Mouse (Mus musculus): ENCODE measurements around the gene Uox. TPM values are rescaled to one million over a fixed set of nuclear protein-coding genes. Genes with fewer than 3 reads are reported as not detected.

The Uox gene
- polyA plus RNA-seq, 1 experiment from 2014 or later = 0.18 TPM

GRCm38 (mm10) chr3:146589523-146589922 is 19.3 kb downstream of the Uox start:
- Histone ChIP-seq H3K4me1 (replicated peaks) (no peaks in the 10 kb centered on the region), H3K9ac (no peak overlapping the region), H3K27me3 (no peaks in the 10 kb centered on the region), H3K36me3 (no peaks in the 10 kb centered on the region), H3K4me3 (no peak overlapping the region), H3K4me2 (no peak overlapping the region), H3K9me3 (no peaks in the 10 kb centered on the region), H3K27ac (replicated peaks) (peak overlapping the region; percentile 27)
- no peak for ATAC-seq (ENCODE audit: low FRiP score, low read depth)
- 82% methylated on average over 6 of the region's 6 CpGs for WGBS

DNA sequence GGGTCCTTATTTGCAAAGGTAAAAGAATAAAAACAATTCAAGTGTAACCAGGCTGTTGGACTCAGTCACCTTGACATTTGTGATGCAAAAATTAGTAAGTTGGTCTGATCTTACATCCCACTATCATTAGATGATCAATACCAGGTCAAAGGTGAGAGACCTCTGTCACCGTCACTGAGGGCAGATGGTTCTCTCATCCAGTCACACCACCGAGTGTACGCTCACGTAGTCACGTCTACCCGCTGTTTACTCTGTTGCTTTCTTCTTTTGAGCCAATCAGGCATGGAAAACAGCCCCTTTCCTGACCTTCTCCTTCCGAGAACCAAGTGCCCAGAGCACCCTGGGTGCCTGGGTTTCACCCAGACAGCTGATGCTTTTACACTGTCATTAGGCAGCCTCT is 20.9 kb downstream of the Uox start:
- Histone ChIP-seq H3K9me3 (no peaks in the 10 kb centered on the region), H3K36me3 (no peaks in the 10 kb centered on the region), H3K4me3 (no peak overlapping the region), H3K27me3 (no peaks in the 10 kb centered on the region), H3K4me1 (replicated peaks) (no peaks in the 10 kb centered on the region), H3K27ac (replicated peaks) (no peak overlapping the region), H3K9ac (no peak overlapping the region), H3K4me2 (no peak overlapping the region)
- 82% methylated on average over 7 of the region's 7 CpGs for WGBS
- no peak for ATAC-seq (ENCODE audit: low FRiP score, low read depth)

DNA sequence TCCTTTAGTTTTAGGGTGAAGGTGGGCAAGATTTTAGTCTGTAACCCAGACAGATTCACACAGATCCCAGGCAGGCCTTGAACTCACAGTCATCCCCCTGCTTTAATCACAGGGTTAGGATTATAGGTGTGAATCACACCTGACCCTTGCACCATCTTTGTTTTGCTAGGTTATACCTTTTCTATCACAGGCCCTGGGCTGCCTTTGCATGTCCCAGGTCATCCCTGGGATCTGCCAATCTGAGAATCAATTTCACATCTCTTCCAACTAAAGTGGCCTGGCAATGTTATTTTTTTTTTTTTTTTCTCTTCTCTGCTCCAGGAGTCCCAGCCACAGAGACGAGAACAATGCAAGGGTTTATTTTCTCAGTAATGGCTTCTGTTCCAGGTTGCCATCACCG is 21.4 kb downstream of the Uox start:
- no peaks in the 10 kb centered on the region for H3K4me1 ChIP-seq (replicated peaks)
- H3K36me3 ChIP-seq = no peaks in the 10 kb centered on the region
- no peaks in the 10 kb centered on the region for H3K27me3 ChIP-seq
- H3K9ac ChIP-seq = no peak overlapping the region
- no peak overlapping the region for H3K4me2 ChIP-seq
- H3K4me3 ChIP-seq = no peak overlapping the region
- no peaks in the 10 kb centered on the region for H3K9me3 ChIP-seq
- H3K27ac ChIP-seq (replicated peaks) = peak overlapping the region; percentile 51; the same call in 1 of the 2 replicates
- 60% methylated on average over 2 of the region's 2 CpGs for WGBS
- ATAC-seq (ENCODE audit: low FRiP score, low read depth) = no peak

DNA sequence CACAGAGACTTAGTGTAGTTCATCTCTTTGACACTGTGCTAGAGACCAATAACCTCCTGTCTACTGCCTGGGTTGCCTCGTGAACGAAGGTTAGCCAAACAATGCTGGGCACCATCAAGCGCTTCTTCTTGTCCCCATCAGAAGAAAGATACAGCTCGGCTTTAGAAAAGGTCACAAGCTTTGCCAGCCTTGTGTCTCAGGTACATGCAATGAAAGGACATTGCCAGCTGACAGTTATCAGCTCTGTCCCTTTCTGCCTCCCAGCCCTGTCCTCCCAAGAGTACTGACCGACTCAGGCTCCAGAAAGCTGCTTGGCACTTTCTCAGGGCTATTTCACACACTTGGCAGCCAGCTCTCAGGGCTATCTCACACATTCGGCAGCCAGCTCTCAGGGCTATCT is 25.2 kb downstream of the Uox start:
- Histone ChIP-seq H3K4me3 (no peak overlapping the region), H3K27ac (replicated peaks) (no peak overlapping the region), H3K9ac (no peak overlapping the region), H3K36me3 (no peaks in the 10 kb centered on the region), H3K4me2 (no peak overlapping the region), H3K27me3 (no peaks in the 10 kb centered on the region), H3K4me1 (replicated peaks) (no peaks in the 10 kb centered on the region), H3K9me3 (no peaks in the 10 kb centered on the region)
- no peak for ATAC-seq (ENCODE audit: low FRiP score, low read depth)
- WGBS = 87% methylated on average over 6 of the region's 6 CpGs

- Histone ChIP-seq H3K4me2 (no peak overlapping the region), H3K27ac (replicated peaks) (no peak overlapping the region), H3K36me3 (no peaks in the 10 kb centered on the region), H3K9me3 (no peaks in the 10 kb centered on the region), H3K27me3 (no peaks in the 10 kb centered on the region), H3K4me1 (replicated peaks) (no peaks in the 10 kb centered on the region), H3K4me3 (no peak overlapping the region), H3K9ac (no peak overlapping the region)
- WGBS = 87% methylated on average over 8 of the region's 8 CpGs
- ATAC-seq (ENCODE audit: low FRiP score, low read depth) = no peak
Observed at GRCm38 (mm10) chr3:146596387-146596786, 26.2 kb downstream of the Uox start.

- no peak overlapping the region for H3K9ac ChIP-seq
- H3K9me3 ChIP-seq = no peaks in the 10 kb centered on the region
- H3K4me3 ChIP-seq = no peak overlapping the region
- H3K4me1 ChIP-seq (replicated peaks) = no peaks in the 10 kb centered on the region
- no peaks in the 10 kb centered on the region for H3K27me3 ChIP-seq
- 91% methylated on average over 7 of the region's 7 CpGs for WGBS
- H3K27ac ChIP-seq (replicated peaks) = no peak overlapping the region
- no peak for ATAC-seq (ENCODE audit: low FRiP score, low read depth)
- no peaks in the 10 kb centered on the region for H3K36me3 ChIP-seq
- no peak overlapping the region for H3K4me2 ChIP-seq
Observed at GRCm38 (mm10) chr3:146596864-146597263, 26.6 kb downstream of the Uox start.

GRCm38 (mm10) chr3:146598411-146598810 is 28.2 kb downstream of the Uox start:
- 87% methylated on average over 6 of the region's 6 CpGs for WGBS
- Histone ChIP-seq H3K36me3 (no peaks in the 10 kb centered on the region), H3K9me3 (no peaks in the 10 kb centered on the region), H3K9ac (no peak overlapping the region), H3K27me3 (no peaks in the 10 kb centered on the region), H3K4me1 (replicated peaks) (no peaks in the 10 kb centered on the region), H3K27ac (replicated peaks) (no peak overlapping the region), H3K4me2 (no peak overlapping the region), H3K4me3 (no peak overlapping the region)
- no peak for ATAC-seq (ENCODE audit: low FRiP score, low read depth)

DNA sequence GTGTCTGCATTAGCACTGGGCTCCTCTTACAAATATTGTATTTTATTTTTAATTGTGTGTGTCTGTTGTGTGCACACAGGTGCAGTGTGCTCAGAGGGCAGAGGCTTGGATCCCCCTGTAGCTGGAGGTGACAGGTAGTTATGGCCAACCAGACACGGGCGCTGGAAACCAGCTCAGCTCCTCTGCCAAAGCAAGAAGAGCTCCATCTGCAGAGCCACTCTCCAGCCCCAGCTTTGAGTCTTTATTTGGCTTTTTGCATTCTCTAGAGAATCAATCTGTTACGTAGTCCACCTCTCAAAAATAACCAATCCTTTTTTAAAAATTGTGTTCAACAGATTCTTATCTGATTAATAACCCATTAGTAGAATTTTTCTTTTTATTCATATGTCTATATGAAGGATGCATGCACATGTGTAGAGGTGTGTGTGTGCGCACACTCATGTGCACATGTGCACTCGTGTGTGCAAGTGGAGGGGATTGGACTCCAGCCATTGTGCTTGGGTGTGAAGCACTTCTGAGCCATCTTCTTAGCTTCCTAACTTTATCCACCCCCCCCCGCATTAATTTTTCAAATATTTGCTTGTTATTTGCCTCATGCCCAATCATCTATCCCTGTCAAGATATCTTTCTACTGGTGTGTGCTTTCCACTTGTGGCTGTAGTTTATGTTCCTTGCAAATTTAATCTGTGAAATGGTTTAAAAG is 29.1 kb downstream of the Uox start:
- Histone ChIP-seq H3K36me3 (no peaks in the 10 kb centered on the region), H3K27me3 (no peaks in the 10 kb centered on the region), H3K4me1 (replicated peaks) (no peaks in the 10 kb centered on the region), H3K27ac (replicated peaks) (no peak overlapping the region), H3K9ac (no peak overlapping the region), H3K9me3 (no peaks in the 10 kb centered on the region), H3K4me3 (no peak overlapping the region), H3K4me2 (no peak overlapping the region)
- no peak for ATAC-seq (ENCODE audit: low FRiP score, low read depth)
- 91% methylated on average over 6 of the region's 6 CpGs for WGBS

DNA sequence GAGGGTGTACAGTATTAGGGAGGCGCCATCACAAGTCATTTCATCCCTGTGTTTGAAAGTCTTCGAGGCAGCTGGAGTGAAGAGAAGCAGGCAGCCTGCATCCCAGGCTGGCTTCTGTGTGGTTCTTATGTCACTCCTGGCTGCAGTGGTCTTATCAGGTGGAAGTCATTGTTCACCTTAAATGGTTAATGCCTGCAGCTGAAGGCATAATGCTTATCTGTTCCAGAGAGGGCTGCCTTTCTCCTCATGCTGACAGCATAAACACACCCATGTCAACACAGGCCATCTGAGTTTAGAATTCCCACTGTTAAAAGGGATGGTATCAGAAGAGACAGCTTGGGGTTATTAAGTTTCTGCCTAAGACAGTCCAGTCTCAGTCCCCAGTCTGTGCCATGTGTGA is 31.0 kb downstream of the Uox start:
- Histone ChIP-seq H3K4me2 (no peak overlapping the region), H3K9me3 (no peaks in the 10 kb centered on the region), H3K9ac (no peak overlapping the region), H3K4me3 (no peak overlapping the region), H3K36me3 (no peaks in the 10 kb centered on the region), H3K4me1 (replicated peaks) (no peaks in the 10 kb centered on the region), H3K27ac (replicated peaks) (no peak overlapping the region), H3K27me3 (no peaks in the 10 kb centered on the region)
- WGBS = 91% methylated on average over 2 of the region's 2 CpGs
- ATAC-seq (ENCODE audit: low FRiP score, low read depth) = no peak

DNA sequence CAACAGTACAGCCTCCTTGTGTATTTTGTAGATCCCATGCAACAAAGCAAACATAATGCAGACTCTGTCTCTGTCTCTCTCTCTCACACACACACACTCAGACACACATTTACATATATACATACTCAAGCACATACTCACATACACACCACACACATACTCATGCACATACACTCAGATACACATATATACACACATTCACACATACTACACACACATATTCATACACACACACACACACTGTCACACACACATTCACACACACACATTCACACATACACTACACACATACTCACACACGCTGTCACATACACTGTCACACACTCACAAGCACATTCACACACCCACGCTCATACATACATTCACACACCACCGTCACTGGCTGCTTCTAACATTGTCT is 32.3 kb downstream of the Uox start:
- H3K4me2 ChIP-seq = no peak overlapping the region
- WGBS = 93% methylated on average over 3 of the region's 3 CpGs
- H3K4me1 ChIP-seq (replicated peaks) = peaks cover 5% of the 10 kb centered on the region
- ATAC-seq (ENCODE audit: low FRiP score, low read depth) = no peak
- no peak overlapping the region for H3K9ac ChIP-seq
- H3K4me3 ChIP-seq = no peak overlapping the region
- no peaks in the 10 kb centered on the region for H3K27me3 ChIP-seq
- H3K27ac ChIP-seq (replicated peaks) = no peak overlapping the region
- no peaks in the 10 kb centered on the region for H3K36me3 ChIP-seq
- no peaks in the 10 kb centered on the region for H3K9me3 ChIP-seq

DNA sequence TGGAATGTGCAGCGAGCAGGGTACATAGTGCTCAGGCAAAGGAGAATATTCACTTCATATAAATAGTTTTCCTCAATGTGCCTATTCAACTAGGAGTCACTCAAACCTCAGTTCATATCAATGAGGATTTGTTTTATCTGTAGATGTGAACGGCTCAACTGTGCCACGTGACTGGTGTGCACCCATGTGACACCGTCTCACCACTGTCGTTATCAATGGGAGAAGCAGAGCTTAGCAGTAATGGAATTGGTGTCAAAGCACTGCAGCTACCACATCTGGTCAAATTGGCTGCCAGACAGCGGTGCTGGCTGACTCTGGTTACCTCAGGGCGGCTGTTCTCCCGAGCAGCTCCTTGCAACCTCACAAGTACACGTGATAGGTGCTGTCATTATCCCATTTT is 34.4 kb downstream of the Uox start:
- no peak overlapping the region for H3K27ac ChIP-seq (replicated peaks)
- no peak overlapping the region for H3K4me3 ChIP-seq
- no peak overlapping the region for H3K9ac ChIP-seq
- no peak overlapping the region for H3K4me2 ChIP-seq
- no peaks in the 10 kb centered on the region for H3K36me3 ChIP-seq
- no peak for ATAC-seq (ENCODE audit: low FRiP score, low read depth)
- peaks cover 11% of the 10 kb centered on the region for H3K4me1 ChIP-seq (replicated peaks)
- 77% methylated on average over 9 of the region's 9 CpGs for WGBS
- no peaks in the 10 kb centered on the region for H3K9me3 ChIP-seq
- H3K27me3 ChIP-seq = no peaks in the 10 kb centered on the region

DNA sequence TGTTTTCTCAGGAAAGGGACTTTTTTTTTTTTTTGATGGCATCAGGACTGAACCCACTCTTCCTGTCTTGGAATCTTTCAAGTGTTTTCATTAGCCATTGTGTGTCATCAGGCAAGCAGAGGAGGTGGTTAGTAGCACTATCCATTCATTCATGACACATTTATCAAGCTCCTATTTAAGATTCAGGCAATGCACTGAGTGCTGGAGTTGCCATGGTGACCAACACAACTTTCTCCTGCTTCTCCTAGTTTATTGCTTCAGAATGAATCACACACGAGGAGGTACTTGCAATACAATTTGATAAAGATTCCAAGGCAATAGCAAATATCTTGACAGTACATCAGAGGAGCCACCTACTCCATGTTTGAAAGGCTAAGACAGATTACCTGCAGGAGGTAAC is 37.1 kb downstream of the Uox start:
- ATAC-seq (ENCODE audit: low FRiP score, low read depth) = peak; percentile 79
- Histone ChIP-seq H3K27ac (replicated peaks) (peak overlapping the region; percentile 58), H3K4me1 (replicated peaks) (peaks cover 11% of the 10 kb centered on the region), H3K9ac (no peak overlapping the region), H3K4me3 (no peak overlapping the region), H3K27me3 (no peaks in the 10 kb centered on the region), H3K4me2 (no peak overlapping the region), H3K9me3 (no peaks in the 10 kb centered on the region), H3K36me3 (no peaks in the 10 kb centered on the region)
- 12% methylated on average over 1 of the region's 1 CpGs for whole genome bisulfite sequencing

GRCm38 (mm10) chr3:146610322-146610721 is 40.1 kb downstream of the Uox start:
- H3K4me2 ChIP-seq = no peak overlapping the region
- no peak for ATAC-seq (ENCODE audit: low FRiP score, low read depth)

More at GRCm38 (mm10) chr3:146610322-146610721, 40.1 kb downstream of the Uox start:
- H3K4me3 ChIP-seq = no peak overlapping the region
- H3K4me1 ChIP-seq (replicated peaks) = peaks cover 11% of the 10 kb centered on the region
- WGBS = 80% methylated on average over 10 of the region's 10 CpGs
- no peaks in the 10 kb centered on the region for H3K36me3 ChIP-seq
- no peaks in the 10 kb centered on the region for H3K27me3 ChIP-seq
- no peak overlapping the region for H3K27ac ChIP-seq (replicated peaks)
- no peaks in the 10 kb centered on the region for H3K9me3 ChIP-seq
- H3K9ac ChIP-seq = no peak overlapping the region

All from hindbrain, embryonic 15.5 days (tissue).